Mouse (Mus musculus) bone marrow macrophage, adult 2 months (primary cell): ENCODE measurements around the gene Cela2a. TPM values are rescaled to one million over a fixed set of nuclear protein-coding genes. Genes with fewer than 3 reads are reported as not detected.

Experiments
- H3K27ac ChIP-seq: 2 replicates; pipeline ENCODE4 v1.5.1; 2012; ENCODE audit warnings: low read depth, low read length; ENCODE audit not compliant: insufficient read depth
- H3K4me1 ChIP-seq: 2 replicates; pipeline ENCODE4 v1.6.1; 2012; ENCODE audit warnings: low read length; ENCODE audit not compliant: control insufficient read depth, insufficient read depth
- H3K4me3 ChIP-seq: 2 replicates; pipeline ENCODE4 v1.5.1; 2012; ENCODE audit warnings: mild to moderate bottlenecking, low read length, moderate library complexity; ENCODE audit not compliant: insufficient read depth
- CTCF ChIP-seq: IDR thresholded peaks from 2 replicates; pipeline ENCODE4 v1.5.1; 2012; ENCODE audit warnings: low read depth, mild to moderate bottlenecking, low read length, moderate library complexity
- POLR2A ChIP-seq: IDR thresholded peaks from 2 replicates; pipeline ENCODE4 v1.6.1; 2012; ENCODE audit warnings: mild to moderate bottlenecking, low read depth, low read length, borderline replicate concordance
- polyA plus RNA-seq: library from polyadenylated mRNA; stranded (reverse); fragments of >200 nt; gene quantifications from 2 replicates; pipeline ENCODE4 v1.2.4, GENCODE M21; 2012; ENCODE audit not compliant: missing spikeins, insufficient read depth, insufficient read length

Gene Cela2a
- polyA plus RNA-seq, 1 experiment: not detected

- no peak for TF ChIP-seq POLR2A
- H3K4me1 ChIP-seq: peaks cover 2% of the 10 kb centered on the region
- no peak overlapping the region for H3K27ac ChIP-seq
- no peak overlapping the region for H3K4me3 ChIP-seq
These were observed 15.0 kb downstream of the Cela2a start for GRCm38 (mm10) chr4:141810975-141811374.

GRCm38 (mm10) chr4:141809850-141810464, 16.0 kb downstream of the Cela2a start:
- peak; percentile 48 for TF ChIP-seq CTCF
- TF ChIP-seq POLR2A: no peak

GRCm38 (mm10) chr4:141805886-141806285, 20.1 kb downstream of the Cela2a start:
- Histone ChIP-seq H3K4me3 (no peak overlapping the region), H3K4me1 (peaks cover 7% of the 10 kb centered on the region), H3K27ac (no peak overlapping the region)
- TF ChIP-seq CTCF (no peak), POLR2A (no peak)

More at GRCm38 (mm10) chr4:141809850-141810464, 16.0 kb downstream of the Cela2a start:
- Histone ChIP-seq H3K4me3 (no peak overlapping the region), H3K27ac (no peak overlapping the region), H3K4me1 (peaks cover 5% of the 10 kb centered on the region)

- Histone ChIP-seq H3K27ac (no peak overlapping the region), H3K4me3 (no peak overlapping the region), H3K4me1 (peaks cover 7% of the 10 kb centered on the region)
- TF ChIP-seq CTCF (0 out of 2 replicates have a peak, but pooled peaks have one; percentile 4), POLR2A (no peak)
These were observed 21.9 kb downstream of the Cela2a start for GRCm38 (mm10) chr4:141804105-141804504.

- no peak overlapping the region for H3K27ac ChIP-seq
- H3K4me3 ChIP-seq: no peak overlapping the region
- H3K4me1 ChIP-seq: peaks cover 19% of the 10 kb centered on the region
- TF ChIP-seq CTCF (no peak), POLR2A (no peak)
These were observed 28.4 kb downstream of the Cela2a start for GRCm38 (mm10) chr4:141797545-141797944.

GRCm38 (mm10) chr4:141796954-141797353, 29.0 kb downstream of the Cela2a start:
- no peak for TF ChIP-seq CTCF
- TF ChIP-seq POLR2A: no peak
- H3K27ac ChIP-seq: no peak overlapping the region
- H3K4me3 ChIP-seq: no peak overlapping the region
- H3K4me1 ChIP-seq: peaks cover 25% of the 10 kb centered on the region

- TF ChIP-seq CTCF (no peak), POLR2A (no peak)
- no peak overlapping the region for H3K27ac ChIP-seq
These were observed 29.6 kb downstream of the Cela2a start for GRCm38 (mm10) chr4:141796356-141796755.

GRCm38 (mm10) chr4:141794152-141794535, 31.8 kb downstream of the Cela2a start:
- Histone ChIP-seq H3K27ac (peak overlapping the region; percentile 96), H3K4me3 (peak overlapping the region; percentile 94), H3K4me1 (peaks cover 29% of the 10 kb centered on the region)
- TF ChIP-seq POLR2A (no peak), CTCF (no peak)

More at GRCm38 (mm10) chr4:141796356-141796755, 29.6 kb downstream of the Cela2a start:
- Histone ChIP-seq H3K4me1 (peaks cover 29% of the 10 kb centered on the region), H3K4me3 (no peak overlapping the region)

- H3K27ac ChIP-seq: peak within 1 kb of the TSS; percentile 96
- peaks cover 29% of the 10 kb centered on the region for H3K4me1 ChIP-seq
- peak within 1 kb of the TSS; percentile 94 for H3K4me3 ChIP-seq
- no peak for TF ChIP-seq CTCF
- no peak for TF ChIP-seq POLR2A
These were observed 32.4 kb downstream of the Cela2a start, which contains the start of gene Casp9 for GRCm38 (mm10) chr4:141793282-141794151. Casp9 (plus strand) TSS chr4:141793612.
